Mouse (Mus musculus) cerebral cortex, adult 2 months (tissue): ENCODE data around the gene AW011738.

Experiments
- WGBS: fragments of 180-500 bp; shearing (Covaris S2); methylation state at CpG from one replicate; pipeline ENCODE4 v1.1.7; 2018; 5-methylcytosine and 5-hydroxymethylcytosine counted together

AW011738 gene

GRCm38 (mm10) chr4:156236651-156237447 is 33.7 kb downstream of the AW011738 start:
- WGBS, result 22% methylated on average over 57 of the region's 60 CpGs

- WGBS, result 66% methylated on average over 11 of the region's 11 CpGs
Observed at GRCm38 (mm10) chr4:156249567-156249966, 46.5 kb downstream of the AW011738 start.

- WGBS, result 70% methylated on average over 8 of the region's 8 CpGs
Observed at GRCm38 (mm10) chr4:156251081-156251480, 48.0 kb downstream of the AW011738 start.

GRCm38 (mm10) chr4:156252140-156252539 is 49.0 kb downstream of the AW011738 start:
- WGBS, result 63% methylated on average over 7 of the region's 7 CpGs

GRCm38 (mm10) chr4:156252619-156253018 is 49.5 kb downstream of the AW011738 start:
- WGBS, result 57% methylated on average over 3 of the region's 3 CpGs

- whole genome bisulfite sequencing, result 66% methylated on average over 7 of the region's 7 CpGs
Observed at GRCm38 (mm10) chr4:156253043-156253442, 49.9 kb downstream of the AW011738 start.

- WGBS, result 12% methylated on average over 30 of the region's 30 CpGs
Observed at GRCm38 (mm10) chr4:156254361-156255077, 51.4 kb downstream of the AW011738 start.
